Mouse (Mus musculus) E14TG2a.4 (cell line): ENCODE results near the gene Zfp648.
A peak's percentile ranks its signal among the peaks of the same experiment; 100 is the strongest.

ENCODE experiments used
- H3K27me3 ChIP-seq: 2 replicates; pipeline ENCODE4 v1.6.1; 2014; ENCODE audit warnings: low read length, control low read depth; ENCODE audit not compliant: insufficient read depth
- H3K36me3 ChIP-seq: 2 replicates; pipeline ENCODE4 v1.6.1; 2014; ENCODE audit warnings: low read length, control low read depth; ENCODE audit not compliant: insufficient read depth
- H3K4me1 ChIP-seq: replicated peaks from 2 replicates; pipeline ENCODE4 v1.6.1; 2014; ENCODE audit warnings: low read depth, low read length, control low read depth
- H3K4me3 ChIP-seq: replicated peaks from 2 replicates; pipeline ENCODE4 v1.5.1; 2014; ENCODE audit warnings: mild to moderate bottlenecking, low read length
- H3K9me3 ChIP-seq: 2 replicates; pipeline ENCODE4 v1.6.1; 2014; ENCODE audit warnings: low read length, control low read depth
- CTCF ChIP-seq: conservative IDR thresholded peaks from 2 replicates; pipeline ENCODE4 v1.5.1; 2014; ENCODE audit warnings: low read length
- NANOG ChIP-seq: IDR thresholded peaks from 2 replicates; pipeline ENCODE4 v1.6.1; 2014; ENCODE audit warnings: borderline replicate concordance, low read length, mixed read lengths
- POU5F1 ChIP-seq: IDR thresholded peaks from 2 replicates; pipeline ENCODE4 v1.6.1; 2014; ENCODE audit warnings: low read length, borderline replicate concordance

The Zfp648 gene

DNA sequence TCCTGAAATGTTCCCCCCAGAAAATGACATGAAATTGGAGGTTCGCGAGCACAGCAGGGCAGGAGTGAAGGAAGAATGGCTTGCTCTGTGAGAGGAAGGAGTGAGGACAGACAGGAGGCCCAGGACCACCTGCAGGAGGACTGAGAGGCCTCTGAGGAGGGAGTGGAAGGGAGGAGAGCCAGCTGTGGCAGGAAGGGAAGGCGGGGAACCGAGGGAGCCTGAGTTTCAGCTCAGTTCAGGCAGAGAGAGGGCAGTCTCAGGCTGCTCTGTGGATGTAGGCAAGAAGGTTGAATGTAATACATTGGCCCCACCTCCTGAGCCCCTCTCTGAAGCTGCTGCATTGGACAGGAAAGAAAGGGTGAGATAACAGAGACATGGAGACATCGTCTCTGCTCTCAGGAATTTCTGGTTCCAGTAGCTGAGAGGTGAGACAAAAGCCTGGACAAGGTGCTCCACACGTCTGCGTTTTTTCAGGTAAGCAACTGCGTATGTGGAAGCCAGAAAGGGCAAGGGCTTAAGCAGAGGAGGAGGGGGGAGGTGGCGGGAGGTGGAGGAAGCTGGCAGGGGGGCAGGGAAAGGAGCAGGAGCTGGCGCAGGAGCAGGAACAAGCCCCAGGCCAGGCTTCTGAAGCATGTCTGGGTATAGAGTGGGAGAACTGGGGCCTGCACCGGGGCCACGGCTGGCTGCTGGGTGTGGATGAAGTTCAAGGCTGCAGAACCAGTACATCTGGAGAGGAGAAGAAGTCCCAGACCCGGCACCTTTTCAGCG is at the start of gene Zfp648:
Gene Zfp648, plus strand, starts transcription at position 233 of the 768 bp plus-strand sequence.
- TF ChIP-seq POU5F1, result no peak
- TF ChIP-seq NANOG, result no peak
- no peak for TF ChIP-seq CTCF
- no peaks in the 10 kb centered on the region for H3K9me3 ChIP-seq

GRCm38 (mm10) chr1:154152539-154152938 is 48.4 kb upstream of the Zfp648 start:
- H3K36me3 ChIP-seq, result no peaks in the 10 kb centered on the region
- no peak overlapping the region for H3K4me3 ChIP-seq
- H3K9me3 ChIP-seq, result no peaks in the 10 kb centered on the region
- peaks cover 31% of the 10 kb centered on the region for H3K4me1 ChIP-seq
- TF ChIP-seq POU5F1, result no peak
- no peak for TF ChIP-seq NANOG
- TF ChIP-seq CTCF, result peak; percentile 60
- no peaks in the 10 kb centered on the region; the same call in 1 of the 2 replicates for H3K27me3 ChIP-seq

More for the DNA sequence above, at the start of gene Zfp648:
- H3K27me3 ChIP-seq, result peaks cover 64% of the 10 kb centered on the region
- H3K4me1 ChIP-seq, result peaks cover 12% of the 10 kb centered on the region
- no peak within 1 kb of the TSS for H3K4me3 ChIP-seq
- no peaks in the 10 kb centered on the region for H3K36me3 ChIP-seq

- Histone ChIP-seq H3K36me3 (no peaks in the 10 kb centered on the region), H3K9me3 (no peaks in the 10 kb centered on the region), H3K4me3 (no peak overlapping the region), H3K4me1 (peaks cover 34% of the 10 kb centered on the region), H3K27me3 (no peaks in the 10 kb centered on the region; the same call in 1 of the 2 replicates)
- TF ChIP-seq POU5F1 (no peak), CTCF (no peak), NANOG (no peak)
These were observed 47.2 kb upstream of the Zfp648 start for GRCm38 (mm10) chr1:154153800-154154199.

DNA sequence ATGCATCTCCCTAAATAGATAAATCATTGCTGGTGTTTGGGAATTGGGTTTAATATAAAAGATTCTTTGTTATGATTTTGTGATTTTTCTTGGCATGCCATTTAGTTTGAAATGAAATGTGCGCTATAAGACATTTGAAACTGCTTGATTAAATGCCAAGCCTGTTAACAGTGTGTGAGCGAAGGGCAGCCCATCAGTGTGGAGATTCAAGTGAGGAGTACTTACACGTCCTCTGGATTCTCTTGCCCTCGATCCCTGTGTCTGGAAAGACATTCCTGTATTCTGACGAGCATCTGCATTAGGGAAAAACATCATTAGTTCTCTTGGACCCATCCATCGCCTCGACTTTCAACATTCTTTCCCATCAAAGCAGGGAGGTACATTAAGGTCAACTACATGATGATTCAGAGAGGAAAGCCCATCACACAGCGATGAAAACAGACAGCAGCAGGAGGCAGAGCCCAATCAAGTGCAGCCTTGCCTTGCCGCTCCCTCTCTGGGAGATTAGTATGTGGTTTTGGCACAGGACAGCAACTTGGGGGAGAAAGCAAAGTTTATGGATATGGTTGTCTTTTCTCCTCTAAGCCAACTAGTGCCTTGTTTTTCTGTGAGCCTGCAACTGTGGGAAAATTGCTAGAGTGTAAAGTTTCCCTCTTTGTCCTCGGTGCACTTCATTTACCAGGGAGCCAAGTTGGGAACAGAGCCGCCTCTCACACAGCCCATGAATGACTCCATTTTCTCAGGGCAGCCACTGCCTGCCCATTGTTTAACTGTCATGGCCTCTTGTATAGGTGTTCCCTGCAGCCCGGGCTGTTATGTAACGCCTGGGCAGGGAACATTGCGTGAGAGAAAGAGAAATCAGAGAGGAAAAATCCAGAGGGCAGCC is 44.6 kb upstream of the Zfp648 start:
- H3K4me1 ChIP-seq, result peaks cover 17% of the 10 kb centered on the region
- H3K9me3 ChIP-seq, result no peaks in the 10 kb centered on the region
- TF ChIP-seq NANOG (no peak), CTCF (no peak), POU5F1 (no peak)
- no peaks in the 10 kb centered on the region for H3K36me3 ChIP-seq
- no peak overlapping the region for H3K4me3 ChIP-seq
- no peaks in the 10 kb centered on the region for H3K27me3 ChIP-seq

DNA sequence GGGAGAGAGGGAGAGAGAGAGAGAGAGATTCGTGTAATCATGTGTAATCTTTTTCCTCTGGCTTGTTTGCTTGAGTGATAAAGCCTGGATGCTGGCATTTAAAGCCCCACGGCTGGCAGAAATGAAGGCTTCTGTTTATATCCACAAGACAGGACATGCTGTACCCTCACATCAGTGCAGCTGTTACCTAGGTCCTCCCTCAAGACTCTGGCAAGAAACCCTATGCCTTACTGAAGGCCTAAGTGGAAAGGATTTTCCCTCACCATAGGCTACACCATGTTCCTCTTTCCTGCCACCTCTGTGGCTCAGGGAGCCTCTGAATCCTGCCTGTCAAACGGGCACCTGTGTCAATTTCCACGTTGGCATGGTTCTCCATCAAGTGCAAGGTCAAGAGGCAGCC is 43.9 kb upstream of the Zfp648 start:
- H3K27me3 ChIP-seq, result no peaks in the 10 kb centered on the region
- no peaks in the 10 kb centered on the region for H3K36me3 ChIP-seq
- peaks cover 17% of the 10 kb centered on the region for H3K4me1 ChIP-seq
- TF ChIP-seq POU5F1 (no peak), CTCF (no peak), NANOG (no peak)
- H3K9me3 ChIP-seq, result no peaks in the 10 kb centered on the region
- no peak overlapping the region for H3K4me3 ChIP-seq

- Histone ChIP-seq H3K4me1 (no peaks in the 10 kb centered on the region), H3K36me3 (no peaks in the 10 kb centered on the region), H3K9me3 (no peaks in the 10 kb centered on the region), H3K4me3 (no peak overlapping the region), H3K27me3 (no peaks in the 10 kb centered on the region)
- TF ChIP-seq POU5F1 (no peak), CTCF (no peak), NANOG (no peak)
These were observed 33.3 kb upstream of the Zfp648 start for GRCm38 (mm10) chr1:154167696-154168095.

- Histone ChIP-seq H3K36me3 (no peaks in the 10 kb centered on the region), H3K4me1 (no peaks in the 10 kb centered on the region), H3K9me3 (peaks cover 3% of the 10 kb centered on the region; the same call in 1 of the 2 replicates), H3K27me3 (no peaks in the 10 kb centered on the region), H3K4me3 (no peak overlapping the region)
- no peak for TF ChIP-seq NANOG
- TF ChIP-seq POU5F1, result no peak
- no peak for TF ChIP-seq CTCF
These were observed 25.7 kb upstream of the Zfp648 start for GRCm38 (mm10) chr1:154175334-154175733.

DNA sequence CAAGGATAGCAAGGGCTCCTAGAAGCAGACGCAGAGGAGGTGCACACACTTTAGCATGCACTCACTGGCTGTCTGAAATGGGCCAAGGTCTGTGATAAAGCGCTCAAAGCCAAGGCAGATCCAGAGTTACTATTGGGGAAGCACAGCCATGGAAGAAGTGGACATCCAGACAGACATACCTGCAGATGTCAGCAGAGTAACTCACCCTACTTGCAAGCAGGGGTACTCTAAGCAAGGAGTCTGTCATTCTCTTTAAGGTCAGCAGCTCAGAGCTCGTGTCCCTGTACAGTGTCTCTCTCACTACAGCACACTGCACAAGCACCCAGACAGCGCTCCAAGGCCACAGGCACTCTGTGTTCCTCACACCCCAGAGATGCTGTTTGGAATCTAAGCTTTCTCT is 23.2 kb upstream of the Zfp648 start:
- Histone ChIP-seq H3K4me3 (no peak overlapping the region), H3K27me3 (no peaks in the 10 kb centered on the region), H3K9me3 (peaks cover 3% of the 10 kb centered on the region; the same call in 1 of the 2 replicates), H3K36me3 (no peaks in the 10 kb centered on the region), H3K4me1 (no peaks in the 10 kb centered on the region)
- no peak for TF ChIP-seq NANOG
- no peak for TF ChIP-seq CTCF
- no peak for TF ChIP-seq POU5F1
